Mouse (Mus musculus) hindbrain, embryonic 11.5 days (tissue): ENCODE measurements at regions not wholly inside any gene's neighbourhood (a gene's known extent, or its start where the extent isn't known, plus 50 kb on each side); places are given as distances from the start of the nearest gene placed in this dataset.
A peak's percentile ranks its signal among the peaks of the same experiment; 100 is the strongest.

Source experiments
- ATAC-seq: fragments of 200-750 bp; cut with Nextera tagmentation; 2 replicates; pipeline ENCODE4 v1.8.0; 2017; ENCODE audit warnings: mild to moderate bottlenecking, moderate TSS enrichment, moderate library complexity; ENCODE audit not compliant: low FRiP score
- DNase-seq: peaks from one replicate; pipeline ENCODE4 v3.0.0-alpha.2; 2015; ENCODE audit warnings: low spot score
- H3K27ac ChIP-seq: fragments of 300-500 bp; sonication (generic); 2 replicates; pipeline ENCODE4 v1.5.1; 2014; ENCODE audit warnings: mild to moderate bottlenecking, low read depth, low read length
- H3K27me3 ChIP-seq: fragments of 300-500 bp; sonication (generic); 2 replicates; pipeline ENCODE4 v1.6.1; 2014; ENCODE audit warnings: mild to moderate bottlenecking, low read length, moderate library complexity, mixed read lengths; ENCODE audit not compliant: control insufficient read depth, insufficient read depth
- H3K36me3 ChIP-seq: fragments of 300-500 bp; sonication (generic); 2 replicates; pipeline ENCODE4 v1.6.1; 2014; ENCODE audit warnings: mild to moderate bottlenecking, low read length, moderate library complexity, mixed read lengths; ENCODE audit not compliant: control insufficient read depth, insufficient read depth
- H3K4me1 ChIP-seq: fragments of 300-500 bp; sonication (generic); replicated peaks from 2 replicates; pipeline ENCODE4 v1.6.1; 2014; ENCODE audit warnings: low read length, mixed read lengths; ENCODE audit not compliant: control insufficient read depth, insufficient read depth
- H3K4me2 ChIP-seq: fragments of 300-500 bp; sonication (generic); replicated peaks from 2 replicates; pipeline ENCODE4 v1.6.1; 2014; ENCODE audit warnings: mild to moderate bottlenecking, low read depth, low read length
- H3K4me3 ChIP-seq: fragments of 300-500 bp; sonication (generic); 2 replicates; pipeline ENCODE4 v1.5.1; 2014; ENCODE audit warnings: low read depth, low read length
- H3K9ac ChIP-seq: fragments of 300-500 bp; sonication (generic); 2 replicates; pipeline ENCODE4 v1.6.1; 2014; ENCODE audit warnings: low read depth, low read length
- H3K9me3 ChIP-seq: fragments of 300-500 bp; sonication (generic); 2 replicates; pipeline ENCODE4 v1.6.1; 2016; ENCODE audit warnings: low read length; ENCODE audit not compliant: control insufficient read depth
- WGBS: fragments of 180-500 bp; shearing (Covaris S2); extraction: QIAGEN DNeasy Blood & Tissue Kit; methylation state at CpG from one replicate; pipeline ENCODE4 v1.1.7; 2014; 5-methylcytosine and 5-hydroxymethylcytosine counted together

DNA sequence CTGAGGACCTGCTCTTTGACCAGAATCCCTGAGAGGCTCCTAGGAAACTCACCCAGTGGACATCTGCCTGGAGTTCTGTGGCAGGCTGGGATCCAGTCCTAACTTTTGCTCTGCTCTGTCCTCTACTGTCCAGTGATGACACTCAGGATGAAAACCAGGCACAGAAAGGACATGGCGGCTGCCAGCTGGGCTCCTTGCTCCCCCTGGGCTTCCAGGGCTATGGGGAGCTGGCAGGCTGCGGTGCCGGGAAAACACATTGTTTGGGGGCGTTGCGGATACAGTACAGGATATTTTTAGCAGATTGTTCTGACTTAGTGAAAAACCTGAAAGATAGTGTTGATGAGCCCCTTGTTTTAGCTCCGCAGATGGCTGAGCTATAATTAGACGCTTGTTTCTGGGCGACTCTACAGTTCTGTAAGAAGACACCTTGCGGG is 94.2 kb upstream of the Klf13 start:
- Histone ChIP-seq H3K27me3 (no peaks in the 10 kb centered on the region), H3K4me2 (no peak overlapping the region), H3K4me1 (no peaks in the 10 kb centered on the region), H3K27ac (no peak overlapping the region), H3K9me3 (no peaks in the 10 kb centered on the region), H3K9ac (no peak overlapping the region), H3K4me3 (no peak overlapping the region), H3K36me3 (no peaks in the 10 kb centered on the region)
- DNase-seq: no peak
- no peak for ATAC-seq
- WGBS: 75% methylated on average over 9 of the region's 9 CpGs

DNA sequence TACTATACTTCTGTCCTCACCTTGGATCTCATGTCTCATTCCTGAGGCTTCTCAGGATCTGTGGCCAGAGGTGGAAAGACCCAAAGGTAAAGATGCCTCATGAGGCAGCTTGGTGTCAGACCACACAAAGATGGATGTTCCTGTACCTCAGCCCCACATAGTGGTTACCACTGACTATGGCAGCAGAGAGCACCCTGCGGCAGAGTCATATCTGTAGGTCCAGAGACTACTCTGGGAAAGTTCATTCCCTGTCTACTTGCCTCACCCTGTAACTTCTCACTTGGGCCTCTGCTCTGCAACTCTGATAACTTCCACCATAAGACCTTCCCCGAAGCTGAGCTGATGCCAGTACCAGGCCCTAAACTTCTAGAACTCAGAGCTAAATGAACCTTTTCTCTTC is 91.9 kb upstream of the Klf13 start:
- H3K27me3 ChIP-seq: no peaks in the 10 kb centered on the region
- H3K36me3 ChIP-seq: no peaks in the 10 kb centered on the region
- no peak for ATAC-seq
- H3K4me2 ChIP-seq: no peak overlapping the region
- H3K9me3 ChIP-seq: no peaks in the 10 kb centered on the region
- DNase-seq: no peak
- H3K27ac ChIP-seq: no peak overlapping the region
- H3K4me1 ChIP-seq: no peaks in the 10 kb centered on the region
- H3K9ac ChIP-seq: no peak overlapping the region
- WGBS: 93% methylated on average over 2 of the region's 2 CpGs
- H3K4me3 ChIP-seq: no peak overlapping the region

DNA sequence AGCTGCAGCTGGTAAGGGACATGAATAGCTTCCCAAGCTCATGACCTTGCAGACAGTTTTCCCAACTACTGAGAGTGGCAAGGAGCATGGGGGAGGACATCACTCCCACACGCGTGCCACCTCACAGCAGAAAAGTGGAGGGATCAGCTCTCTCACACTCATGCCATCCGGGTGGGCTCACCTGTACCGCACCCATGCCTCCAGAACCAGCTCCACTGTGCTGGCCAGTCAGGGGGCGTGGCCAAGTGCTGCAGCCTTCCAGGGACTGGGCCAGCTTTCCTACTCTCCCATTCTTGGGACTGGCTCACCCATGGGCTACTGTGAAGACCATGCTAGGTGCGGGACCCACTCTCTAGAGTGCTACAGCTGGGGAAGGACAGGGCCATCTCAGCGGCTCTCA is 88.4 kb upstream of the Klf13 start:
- Histone ChIP-seq H3K4me3 (no peak overlapping the region), H3K27ac (no peak overlapping the region), H3K27me3 (no peaks in the 10 kb centered on the region), H3K9me3 (no peaks in the 10 kb centered on the region), H3K4me2 (no peak overlapping the region), H3K4me1 (no peaks in the 10 kb centered on the region), H3K36me3 (no peaks in the 10 kb centered on the region), H3K9ac (no peak overlapping the region)
- no peak for DNase-seq
- WGBS: 88% methylated on average over 7 of the region's 7 CpGs
- peak; percentile 14; the same call in 1 of the 2 replicates for ATAC-seq

DNA sequence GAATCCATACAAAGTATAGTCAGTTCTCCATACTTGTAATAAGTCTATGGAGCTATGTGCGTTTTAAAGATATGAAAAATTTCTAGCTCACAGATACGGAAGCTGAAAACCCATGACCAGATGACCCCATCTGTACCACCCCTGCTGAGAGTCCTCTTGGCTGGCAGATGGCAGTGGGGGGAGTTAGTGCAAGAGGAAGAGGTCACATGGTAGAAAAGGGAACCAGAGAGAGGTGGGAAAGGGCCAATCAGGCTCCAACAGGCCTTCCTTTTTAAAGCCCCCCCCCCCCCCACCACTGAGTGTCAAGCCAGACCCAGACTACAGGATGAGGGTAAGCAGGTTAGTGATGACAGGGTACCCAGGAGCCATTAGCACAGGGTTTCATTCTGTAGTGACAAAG is 86.4 kb upstream of the Klf13 start:
- Histone ChIP-seq H3K27ac (no peak overlapping the region), H3K4me1 (no peaks in the 10 kb centered on the region), H3K27me3 (no peaks in the 10 kb centered on the region), H3K4me2 (no peak overlapping the region), H3K9ac (no peak overlapping the region), H3K36me3 (no peaks in the 10 kb centered on the region), H3K4me3 (no peak overlapping the region), H3K9me3 (no peaks in the 10 kb centered on the region)
- WGBS: 74% methylated on average over 2 of the region's 2 CpGs
- DNase-seq (no peak), ATAC-seq (0 out of 2 replicates have a peak, but pooled peaks have one; percentile 16)

DNA sequence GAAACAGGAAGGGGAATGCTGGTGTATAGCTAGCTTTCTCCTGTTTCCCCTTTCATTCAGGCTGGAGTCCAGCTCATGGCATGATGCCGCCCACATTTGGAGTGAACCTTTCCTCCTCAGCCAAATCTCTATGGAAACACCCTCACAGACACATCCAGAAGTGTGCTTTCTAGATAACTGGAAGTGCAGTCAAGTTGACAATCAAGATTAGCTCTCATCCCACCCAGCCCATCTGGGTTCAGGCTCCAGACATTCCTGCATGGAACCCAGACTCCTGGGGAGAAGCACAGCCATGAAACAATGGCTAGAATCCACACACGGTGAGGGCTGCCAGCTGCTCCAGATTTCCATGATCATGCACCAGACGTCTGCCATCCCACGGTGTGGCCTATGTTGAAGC is 85.5 kb upstream of the Klf13 start:
- Histone ChIP-seq H3K9ac (no peak overlapping the region), H3K36me3 (no peaks in the 10 kb centered on the region), H3K4me3 (no peak overlapping the region), H3K9me3 (no peaks in the 10 kb centered on the region), H3K4me2 (no peak overlapping the region), H3K27me3 (no peaks in the 10 kb centered on the region), H3K27ac (no peak overlapping the region), H3K4me1 (no peaks in the 10 kb centered on the region)
- ATAC-seq (no peak), DNase-seq (no peak)
- 80% methylated on average over 4 of the region's 4 CpGs for WGBS

DNA sequence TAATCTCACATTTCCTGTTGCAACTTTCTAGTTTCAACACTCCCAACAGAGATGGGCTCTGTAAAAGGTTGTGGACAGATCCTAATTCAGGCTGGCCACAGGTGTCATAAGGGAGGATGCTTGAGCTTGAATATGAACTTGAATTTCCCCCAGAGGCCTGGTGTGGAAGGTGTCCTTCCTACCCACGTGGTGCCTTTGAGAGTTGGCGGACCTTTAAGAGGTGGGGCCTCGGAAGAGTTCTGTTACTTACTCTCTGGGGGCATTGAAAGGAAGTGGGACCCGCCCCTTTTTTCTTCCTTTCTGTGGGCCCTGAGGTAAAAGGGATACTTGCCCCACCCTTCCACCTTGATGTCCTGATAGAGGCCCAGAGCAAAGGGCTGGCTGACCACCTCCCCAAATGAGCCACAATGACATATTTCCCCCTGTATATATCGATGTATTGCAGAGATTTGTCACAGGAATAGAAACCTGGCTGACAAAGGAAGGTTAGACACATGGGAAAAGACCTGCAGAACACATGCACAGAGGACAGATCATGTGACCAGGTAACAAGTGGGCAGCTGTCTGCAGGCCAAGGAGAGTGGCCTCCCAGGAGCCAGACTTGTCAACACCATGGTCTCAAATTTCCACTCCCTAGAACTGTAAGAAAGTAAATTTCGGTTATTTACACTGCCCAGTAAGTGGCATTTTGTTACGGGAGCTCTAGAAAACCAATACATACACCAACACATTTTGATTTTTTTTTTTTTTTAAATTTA is 84.2 kb upstream of the Klf13 start:
- no peak overlapping the region for H3K4me2 ChIP-seq
- H3K9ac ChIP-seq: no peak overlapping the region
- no peak for DNase-seq
- no peaks in the 10 kb centered on the region for H3K27me3 ChIP-seq
- H3K36me3 ChIP-seq: no peaks in the 10 kb centered on the region
- no peaks in the 10 kb centered on the region for H3K9me3 ChIP-seq
- H3K4me1 ChIP-seq: no peaks in the 10 kb centered on the region
- no peak overlapping the region for H3K27ac ChIP-seq
- H3K4me3 ChIP-seq: no peak overlapping the region
- no peak for ATAC-seq
- WGBS: 72% methylated on average over 7 of the region's 7 CpGs

DNA sequence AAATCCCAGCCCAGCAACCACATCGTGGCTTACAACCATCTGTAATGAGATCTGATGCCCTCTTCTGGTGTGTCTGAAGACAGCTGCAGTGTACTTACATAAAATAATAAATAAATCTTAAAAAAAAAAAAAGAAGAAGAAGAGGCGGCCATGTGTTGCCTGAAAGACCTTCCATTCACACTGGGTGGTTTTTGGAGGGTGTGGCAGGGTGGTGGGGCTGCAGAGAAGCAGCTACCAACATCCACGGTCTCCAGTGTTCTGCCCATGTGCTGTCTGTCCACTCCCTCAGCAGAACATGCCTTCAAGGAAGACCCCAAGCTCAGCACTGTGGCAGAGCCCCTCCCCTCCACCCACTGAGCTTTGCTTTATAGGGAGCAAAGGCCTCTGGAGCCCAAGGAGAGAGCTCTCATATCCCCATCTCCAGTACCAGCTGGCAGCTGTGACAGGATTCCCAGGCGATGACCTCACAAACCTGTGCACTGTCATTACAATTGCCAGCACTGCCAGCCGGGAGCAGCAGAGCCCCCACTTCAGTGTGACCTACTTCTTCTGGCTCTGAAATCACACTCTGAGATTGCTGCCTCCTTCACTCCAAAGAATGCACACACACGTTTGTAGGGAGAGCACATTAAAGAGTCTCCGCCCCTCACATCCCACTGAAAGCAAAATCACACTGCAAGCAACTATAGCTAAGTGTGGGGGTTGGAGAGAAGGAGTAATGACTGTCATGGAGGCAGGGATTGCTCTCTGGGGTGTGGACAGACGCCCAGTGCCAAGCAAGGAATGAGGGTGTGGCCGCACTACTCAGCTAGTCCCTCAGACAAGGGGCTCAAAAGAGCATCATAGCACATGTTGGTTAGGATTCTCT is 82.8 kb upstream of the Klf13 start:
- Histone ChIP-seq H3K36me3 (no peaks in the 10 kb centered on the region), H3K4me2 (no peak overlapping the region), H3K4me1 (no peaks in the 10 kb centered on the region), H3K9ac (no peak overlapping the region), H3K27me3 (no peaks in the 10 kb centered on the region), H3K27ac (no peak overlapping the region), H3K9me3 (no peaks in the 10 kb centered on the region), H3K4me3 (no peak overlapping the region)
- ATAC-seq: peak; percentile 22; the same call in 1 of the 2 replicates
- WGBS: 69% methylated on average over 9 of the region's 9 CpGs
- DNase-seq: no peak

DNA sequence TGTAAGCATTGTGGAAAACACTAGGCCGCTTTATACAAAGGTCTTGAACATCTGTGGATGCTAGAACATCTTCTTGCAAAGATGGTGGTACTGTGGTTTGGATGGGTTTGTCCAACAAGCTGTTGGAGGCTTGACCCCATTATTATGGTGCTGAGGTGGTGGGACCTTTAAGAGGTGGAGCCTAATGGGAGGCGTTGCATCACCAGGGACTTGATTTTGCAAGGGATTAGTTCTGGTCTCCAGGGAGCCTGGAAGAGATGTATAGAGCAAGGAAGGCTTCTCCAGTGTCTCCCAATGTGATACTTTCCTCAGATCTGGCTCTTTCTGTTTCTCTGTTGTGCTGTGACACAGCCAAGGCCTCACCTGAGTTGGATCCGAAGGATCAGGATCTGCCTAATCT is 79.4 kb upstream of the Klf13 start:
- 63% methylated on average over 3 of the region's 3 CpGs for WGBS
- ATAC-seq: no peak

DNA sequence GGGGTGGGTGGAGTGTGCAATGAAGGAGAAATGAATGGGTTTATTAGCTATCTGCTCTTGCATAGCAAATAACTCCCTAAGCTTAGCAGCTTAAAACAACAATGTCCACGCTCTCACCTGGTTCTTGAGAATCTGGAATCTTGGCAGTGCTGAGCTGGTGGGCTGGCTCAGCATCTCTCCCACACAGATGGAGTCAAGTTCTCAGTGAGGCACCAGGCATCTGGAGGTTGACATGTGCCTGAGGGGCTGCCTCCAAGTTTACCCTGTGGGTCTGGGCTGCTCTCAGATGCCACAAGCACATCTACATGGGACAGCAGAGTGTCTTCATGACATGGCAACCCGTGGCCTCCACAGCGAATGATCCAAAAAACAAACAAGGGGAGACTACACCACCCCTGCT is 78.2 kb upstream of the Klf13 start:
- DNase-seq (no peak), ATAC-seq (no peak)
- Histone ChIP-seq H3K27ac (no peak overlapping the region), H3K4me2 (no peak overlapping the region), H3K27me3 (no peaks in the 10 kb centered on the region), H3K9ac (no peak overlapping the region), H3K36me3 (no peaks in the 10 kb centered on the region), H3K4me3 (no peak overlapping the region), H3K4me1 (no peaks in the 10 kb centered on the region), H3K9me3 (no peaks in the 10 kb centered on the region)
- 84% methylated on average over 3 of the region's 3 CpGs for WGBS

More for the DNA sequence above, 79.4 kb upstream of the Klf13 start:
- Histone ChIP-seq H3K9me3 (no peaks in the 10 kb centered on the region), H3K27ac (no peak overlapping the region), H3K4me2 (no peak overlapping the region), H3K4me1 (no peaks in the 10 kb centered on the region), H3K4me3 (no peak overlapping the region), H3K27me3 (no peaks in the 10 kb centered on the region), H3K9ac (no peak overlapping the region), H3K36me3 (no peaks in the 10 kb centered on the region)
- no peak for DNase-seq
